Comparison of ENCODE assay signal across 8 mouse cellular contexts in genomic region chr11:50587787-50588186, GRCm38 (mm10). TPM values are rescaled to one million over a fixed set of nuclear protein-coding genes. Genes with fewer than 3 reads are reported as not detected.
DNase-seq lines count a peak whose midpoint lies in the region; ATAC-seq and TF ChIP-seq lines count a peak whose summit lies in the region.

No protein-coding gene starts in this region.

- H3K27me3 ChIP-seq in hindbrain, embryonic 10.5 days (ENCODE audit: insufficient read depth, poor library complexity, severe bottlenecking) = no peaks in the 10 kb centered on the region
- no peaks in the 10 kb centered on the region for H3K27me3 ChIP-seq in hindbrain, embryonic 13.5 days
- no peaks in the 10 kb centered on the region for H3K27me3 ChIP-seq in embryonic facial prominence, embryonic 11.5 days (ENCODE audit: control insufficient read depth, insufficient read depth, low read length)
- no peaks in the 10 kb centered on the region for H3K27me3 ChIP-seq in midbrain, postnatal 0 days (ENCODE audit: insufficient read depth, low read length)

- no peaks in the 10 kb centered on the region for H3K9me3 ChIP-seq in hindbrain, embryonic 10.5 days
- no peaks in the 10 kb centered on the region for H3K9me3 ChIP-seq in hindbrain, embryonic 13.5 days
- H3K9me3 ChIP-seq in embryonic facial prominence, embryonic 11.5 days (replicated peaks; ENCODE audit: control insufficient read depth, low read length) = no peaks in the 10 kb centered on the region
- H3K9me3 ChIP-seq in midbrain, postnatal 0 days (ENCODE audit: low read length) = no peaks in the 10 kb centered on the region

- H3K4me3 ChIP-seq in hindbrain, embryonic 10.5 days = no peak overlapping the region
- no peak overlapping the region for H3K4me3 ChIP-seq in hindbrain, embryonic 13.5 days
- H3K4me3 ChIP-seq in embryonic facial prominence, embryonic 11.5 days (ENCODE audit: low read depth, low read length) = no peak overlapping the region
- no peak overlapping the region for H3K4me3 ChIP-seq in midbrain, postnatal 0 days (ENCODE audit: low read depth, low read length)

- 18% methylated on average over 3 of the region's 3 CpGs for WGBS in hindbrain, embryonic 10.5 days
- 11% methylated on average over 3 of the region's 3 CpGs for WGBS in hindbrain, embryonic 13.5 days
- WGBS in embryonic facial prominence, embryonic 11.5 days = 17% methylated on average over 3 of the region's 3 CpGs
- 14% methylated on average over 3 of the region's 3 CpGs for WGBS in midbrain, postnatal 0 days

- ATAC-seq in hindbrain, embryonic 13.5 days (ENCODE audit: low FRiP score) = no peak
- ATAC-seq in embryonic facial prominence, embryonic 11.5 days (replicated peaks; ENCODE audit: insufficient number of reproducible peaks, low FRiP score, low TSS enrichment, low read depth) = no peak
- ATAC-seq in midbrain, postnatal 0 days (ENCODE audit: low FRiP score) = no peak

- no peaks in the 10 kb centered on the region; the same call in 1 of the 2 replicates for H3K4me1 ChIP-seq in hindbrain, embryonic 10.5 days (replicated peaks)
- H3K4me1 ChIP-seq in hindbrain, embryonic 13.5 days (replicated peaks) = peaks cover 2% of the 10 kb centered on the region
- no peaks in the 10 kb centered on the region for H3K4me1 ChIP-seq in embryonic facial prominence, embryonic 11.5 days (ENCODE audit: control insufficient read depth, insufficient read depth, low read length)
- H3K4me1 ChIP-seq in midbrain, postnatal 0 days (ENCODE audit: insufficient read depth, low read length) = no peaks in the 10 kb centered on the region

- H3K27ac ChIP-seq in hindbrain, embryonic 10.5 days = no peak overlapping the region
- H3K27ac ChIP-seq in hindbrain, embryonic 13.5 days = no peak overlapping the region
- no peak overlapping the region for H3K27ac ChIP-seq in embryonic facial prominence, embryonic 11.5 days (replicated peaks; ENCODE audit: low read depth, low read length)
- no peak overlapping the region for H3K27ac ChIP-seq in midbrain, postnatal 0 days (ENCODE audit: low read depth, low read length)

- TF ChIP-seq CTCF in midbrain, postnatal 0 days (IDR thresholded peaks at IDR 0.05) = peak; percentile 81

- no peak overlapping the region for H3K9ac ChIP-seq in hindbrain, embryonic 13.5 days
- no peak overlapping the region for H3K9ac ChIP-seq in embryonic facial prominence, embryonic 11.5 days (replicated peaks; ENCODE audit: low read length)
- no peak overlapping the region for H3K9ac ChIP-seq in midbrain, postnatal 0 days (replicated peaks; ENCODE audit: low read length, poor library complexity, severe bottlenecking)

- no peak overlapping the region for H3K4me2 ChIP-seq in hindbrain, embryonic 13.5 days
- no peak overlapping the region for H3K4me2 ChIP-seq in embryonic facial prominence, embryonic 11.5 days (ENCODE audit: low read depth, low read length)
- no peak overlapping the region for H3K4me2 ChIP-seq in midbrain, postnatal 0 days (ENCODE audit: low read depth, low read length, poor library complexity, severe bottlenecking)

- peak; percentile 65 for DNase-seq in hindbrain, embryonic 10.5 days (ENCODE audit: low spot score)
- DNase-seq in CD4-positive helper T cell, adult 2 months (ENCODE audit: low read depth, low spot score) = peak; percentile 56
- peak; percentile 58 for DNase-seq in adrenal gland, postnatal 14 days
- peak; percentile 82 for DNase-seq in embryonic facial prominence, embryonic 11.5 days (ENCODE audit: low spot score)
- DNase-seq in layer of hippocampus, adult 9-11 months = peak; percentile 36
- DNase-seq in midbrain, postnatal 0 days (ENCODE audit: low spot score) = peak; percentile 74
- peak; percentile 63 to 67 for DNase-seq in thymus, postnatal 36 days

- H3K36me3 ChIP-seq in hindbrain, embryonic 10.5 days = no peaks in the 10 kb centered on the region
- no peaks in the 10 kb centered on the region for H3K36me3 ChIP-seq in hindbrain, embryonic 13.5 days
- H3K36me3 ChIP-seq in embryonic facial prominence, embryonic 11.5 days (replicated peaks; ENCODE audit: control insufficient read depth, insufficient read depth, low read depth, low read length) = no peaks in the 10 kb centered on the region
- no peaks in the 10 kb centered on the region for H3K36me3 ChIP-seq in midbrain, postnatal 0 days (ENCODE audit: insufficient read depth, low read length)

RNA-seq across cellular contexts. Expression of gene Adamts2, which starts 14.1 kb away (rescaled TPM):
- polyA plus RNA-seq in hindbrain, embryonic 10.5 days (2016; fragmentation: Nextera tagmentation; extraction: Ambion mirVana) = 1.3 and 2.8 TPM in 2 replicates
- 3.4 and 3.8 TPM in 2 replicates for polyA plus RNA-seq in hindbrain, embryonic 13.5 days (2015; fragmentation: Nextera tagmentation; extraction: Ambion mirVana)
- total RNA-seq in adrenal gland, postnatal 14 days (2021) = 14.2 and 14.4 TPM in 2 replicates
- polyA plus RNA-seq in embryonic facial prominence, embryonic 11.5 days (2014; fragmentation: Nextera tagmentation; extraction: Ambion mirVana) = 2.2 and 2.5 TPM in 2 replicates
- total RNA-seq in midbrain, postnatal 0 days (2014; rRNA removed) = 12.7 and 17.9 TPM in 2 replicates
- 4.5 and 4.9 TPM in 2 replicates for polyA plus RNA-seq in midbrain, postnatal 0 days (2015; fragmentation: Nextera tagmentation; extraction: Ambion mirVana)
